Mouse (Mus musculus) spleen, adult 2 months (tissue): ENCODE measurements around the gene Fbxo3. TPM values are rescaled to one million over a fixed set of nuclear protein-coding genes. Genes with fewer than 3 reads are reported as not detected.
"Not testable (repeated sequence)": the region's sequence is repeated elsewhere in the genome, so short reads cannot be mapped to it uniquely, and the experiment has no call there.

Experiments used
- DNase-seq, 2 experiments: peaks; one replicate each; pipeline versions ENCODE4 v3.0.0 to v3.0.0-alpha.2; 2012 to 2021; ENCODE audit warnings: low spot score in 2 of 2, low read depth in 1 of 2
- H3K27ac ChIP-seq: fragments of 200-500 bp; 2 replicates; pipeline ENCODE4 v1.5.1; 2012; ENCODE audit warnings: low read length, inconsistent platforms; ENCODE audit not compliant: insufficient read depth
- H3K27me3 ChIP-seq: fragments of 200-500 bp; 2 replicates; pipeline ENCODE4 v1.6.1; 2012; ENCODE audit warnings: mild to moderate bottlenecking, moderate library complexity, low read length, inconsistent platforms; ENCODE audit not compliant: control insufficient read depth, insufficient read depth
- H3K36me3 ChIP-seq: fragments of 200-500 bp; 2 replicates; pipeline ENCODE4 v1.6.1; 2012; ENCODE audit warnings: mild to moderate bottlenecking, low read length, inconsistent platforms; ENCODE audit not compliant: control insufficient read depth, insufficient read depth
- H3K4me1 ChIP-seq: fragments of 200-500 bp; 2 replicates; pipeline ENCODE4 v1.6.1; 2011; ENCODE audit warnings: inconsistent platforms; ENCODE audit not compliant: control insufficient read depth, insufficient read depth, insufficient read length
- H3K4me3 ChIP-seq: fragments of 200-500 bp; 2 replicates; pipeline ENCODE4 v1.5.1; 2011; ENCODE audit warnings: mild to moderate bottlenecking, inconsistent platforms; ENCODE audit not compliant: insufficient read depth, insufficient read length; ENCODE audit errors: extremely low read depth
- CTCF ChIP-seq: fragments of 200-500 bp; IDR thresholded peaks from 2 replicates; pipeline ENCODE4 v1.5.1; 2011; ENCODE audit warnings: mild to moderate bottlenecking, inconsistent platforms; ENCODE audit not compliant: insufficient read depth, insufficient read length, insufficient replicate concordance; ENCODE audit errors: extremely low read depth
- POLR2A ChIP-seq: fragments of 200-500 bp; IDR thresholded peaks from 2 replicates; pipeline ENCODE4 v1.6.1; 2011; ENCODE audit warnings: low read depth, low read length, inconsistent platforms
- WGBS: fragments of 180-500 bp; shearing (Covaris S2); methylation state at CpG from one replicate; pipeline ENCODE4 v1.1.7; 2018; 5-methylcytosine and 5-hydroxymethylcytosine counted together
- polyA plus RNA-seq: library from polyadenylated mRNA; depleted of rRNA; stranded (reverse); fragments of >200 nt; gene quantifications from 2 replicates; pipeline ENCODE4 v1.2.3, GENCODE M21; 2012; rRNA removed

Gene Fbxo3
- polyA plus RNA-seq, 1 experiment: 9.6 TPM

GRCm38 (mm10) chr2:104104800-104105199 is 77.3 kb downstream of the Fbxo3 start:
- WGBS: 81% methylated on average over 6 of the region's 6 CpGs
- H3K36me3 ChIP-seq: no peaks in the 10 kb centered on the region
- TF ChIP-seq POLR2A: no peak
- TF ChIP-seq CTCF: no peak
- H3K4me1 ChIP-seq: no peaks in the 10 kb centered on the region
- no peak for DNase-seq
- no peak overlapping the region for H3K27ac ChIP-seq
- no peak overlapping the region for H3K4me3 ChIP-seq
- H3K27me3 ChIP-seq: no peaks in the 10 kb centered on the region

DNA sequence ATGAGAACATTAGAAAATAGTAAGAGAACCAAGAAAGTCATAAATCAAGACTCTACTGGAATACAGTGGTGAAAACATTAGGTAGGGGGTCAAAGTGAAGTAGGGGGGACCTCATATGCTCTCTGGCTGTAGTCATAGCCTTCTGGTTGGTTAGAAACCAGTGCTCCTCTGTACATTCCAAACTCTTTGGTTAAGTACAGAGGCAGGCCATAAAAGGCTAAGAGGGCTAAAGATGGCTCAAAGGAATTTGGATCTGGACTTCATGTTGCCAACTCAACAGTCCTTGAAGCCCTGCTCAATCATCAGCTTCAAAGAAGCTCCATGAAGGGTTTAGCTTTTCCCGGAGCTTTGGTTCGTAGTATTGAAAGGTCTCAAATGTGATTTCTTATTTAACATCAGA is 81.5 kb downstream of the Fbxo3 start:
- WGBS: 91% methylated on average over 2 of the region's 2 CpGs
- DNase-seq, H3K4me1 ChIP-seq, H3K36me3 ChIP-seq, H3K27me3 ChIP-seq, H3K27ac ChIP-seq, H3K4me3 ChIP-seq: not testable (repeated sequence)

DNA sequence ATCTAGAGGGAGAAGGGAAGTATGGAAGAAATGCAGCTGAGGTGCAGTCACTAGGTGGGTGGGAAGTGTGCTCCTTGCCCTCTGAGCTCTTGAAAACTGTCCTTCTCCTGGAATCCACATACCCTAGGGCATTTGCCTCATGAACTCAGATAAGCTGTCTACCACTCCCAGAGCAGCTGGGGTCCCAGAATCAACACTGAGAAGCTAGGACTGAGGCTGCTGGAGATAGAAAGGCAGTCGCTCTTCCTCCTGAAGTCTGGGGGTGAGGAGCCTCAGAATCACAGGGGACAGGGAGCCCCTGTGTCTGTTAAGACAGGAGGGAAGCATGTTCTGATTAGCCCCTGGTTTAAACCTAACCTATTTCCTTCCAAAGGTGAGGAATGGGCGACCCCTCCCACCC is 82.0 kb downstream of the Fbxo3 start:
- no peak overlapping the region for H3K4me3 ChIP-seq
- DNase-seq: no peak
- H3K27me3 ChIP-seq: 0 out of 2 replicates have a peak, but pooled peaks cover 1% of the 10 kb centered on the region
- no peaks in the 10 kb centered on the region for H3K36me3 ChIP-seq
- WGBS: 92% methylated on average over 2 of the region's 2 CpGs
- no peak overlapping the region for H3K27ac ChIP-seq
- H3K4me1 ChIP-seq: no peaks in the 10 kb centered on the region
- TF ChIP-seq CTCF: no peak
- no peak for TF ChIP-seq POLR2A

GRCm38 (mm10) chr2:104110031-104110430 is 82.5 kb downstream of the Fbxo3 start:
- Histone ChIP-seq H3K36me3 (no peaks in the 10 kb centered on the region), H3K4me3 (no peak overlapping the region), H3K4me1 (no peaks in the 10 kb centered on the region), H3K27ac (no peak overlapping the region), H3K27me3 (0 out of 2 replicates have a peak, but pooled peaks cover 1% of the 10 kb centered on the region)
- no peak for TF ChIP-seq POLR2A
- WGBS: 72% methylated on average over 4 of the region's 4 CpGs
- no peak for DNase-seq

GRCm38 (mm10) chr2:104111170-104111797 is 83.8 kb downstream of the Fbxo3 start:
- H3K4me3 ChIP-seq, H3K36me3 ChIP-seq, H3K4me1 ChIP-seq, DNase-seq, H3K27me3 ChIP-seq, H3K27ac ChIP-seq: not testable (repeated sequence)
- no CpG with 5 or more reads among the region's 1 CpGs for WGBS

Other genes starting within 250 kb of the Fbxo3 start
- gene Caprin1, start 230.1 kb upstream of the Fbxo3 start, polyA plus RNA-seq: 48.8 and 73.9 TPM in 2 replicates
- 91.1 and 97.7 TPM in 2 replicates for gene Lmo2, start 69.7 kb upstream of the Fbxo3 start, polyA plus RNA-seq
- not detected in 2 replicates for gene 4931422A03Rik, start 640 bp downstream of the Fbxo3 start, polyA plus RNA-seq
- gene Gm10912, start 38.1 kb downstream of the Fbxo3 start, polyA plus RNA-seq: 0.06 and 0.09 TPM in 2 replicates
- gene Gm10799, start 40.8 kb downstream of the Fbxo3 start, polyA plus RNA-seq: not detected in 2 replicates
- gene Cd59b, start 42.1 kb downstream of the Fbxo3 start, polyA plus RNA-seq: 1.2 and 3.1 TPM in 2 replicates
- gene Cd59a, start 68.1 kb downstream of the Fbxo3 start, polyA plus RNA-seq: 2.4 and 2.5 TPM in 2 replicates
- gene A930018P22Rik, start 95.0 kb downstream of the Fbxo3 start, polyA plus RNA-seq: not detected in 2 replicates